Mouse (Mus musculus) forebrain, embryonic 14.5 days (tissue): Measurements from ENCODE around the gene Isca1. TPM values are rescaled to one million over a fixed set of nuclear protein-coding genes. Genes with fewer than 3 reads are reported as not detected.
A peak's percentile ranks its signal among the peaks of the same experiment; 100 is the strongest.
"Not testable (repeated sequence)": the region's sequence is repeated elsewhere in the genome, so short reads cannot be mapped to it uniquely, and the experiment has no call there.

Experiments
- ATAC-seq: fragments of 200-750 bp; cut with Nextera tagmentation; 2 replicates; pipeline ENCODE4 v1.8.0; 2017; ENCODE audit warnings: mild to moderate bottlenecking, moderate library complexity
- DNase-seq: peaks from one replicate; pipeline ENCODE4 v3.0.0-alpha.2; 2015; ENCODE audit warnings: low spot score
- H3K27ac ChIP-seq: fragments of 300-500 bp; sonication (generic); 2 replicates; pipeline ENCODE4 v1.5.1; 2014; ENCODE audit warnings: low read depth, mild to moderate bottlenecking, control low read depth, low read length, moderate library complexity
- H3K27me3 ChIP-seq: fragments of 300-500 bp; sonication (generic); replicated peaks from 2 replicates; pipeline ENCODE4 v1.6.1; 2014; ENCODE audit warnings: low read length, control low read depth, mixed read lengths; ENCODE audit not compliant: control insufficient read depth, insufficient read depth
- H3K36me3 ChIP-seq: fragments of 300-500 bp; sonication (generic); 2 replicates; pipeline ENCODE4 v1.6.1; 2014; ENCODE audit warnings: low read length, control low read depth; ENCODE audit not compliant: control insufficient read depth, insufficient read depth
- H3K4me1 ChIP-seq: fragments of 300-500 bp; sonication (generic); 2 replicates; pipeline ENCODE4 v1.6.1; 2014; ENCODE audit warnings: antibody characterized with exemption, low read length, control low read depth; ENCODE audit not compliant: control insufficient read depth, insufficient read depth
- H3K4me2 ChIP-seq: fragments of 300-500 bp; sonication (generic); 2 replicates; pipeline ENCODE4 v1.6.1; 2014; ENCODE audit warnings: mild to moderate bottlenecking, control low read depth, low read length
- H3K4me3 ChIP-seq: fragments of 300-500 bp; sonication (generic); 2 replicates; pipeline ENCODE4 v1.5.1; 2014; ENCODE audit warnings: low read depth, low read length, control low read depth
- H3K9ac ChIP-seq: fragments of 300-500 bp; sonication (generic); 2 replicates; pipeline ENCODE4 v1.6.1; 2014; ENCODE audit warnings: mild to moderate bottlenecking, low read length, control low read depth, moderate library complexity
- H3K9me3 ChIP-seq: fragments of 300-500 bp; sonication (generic); replicated peaks from 2 replicates; pipeline ENCODE4 v1.6.1; 2016; ENCODE audit warnings: low read length, control low read depth, mixed read lengths; ENCODE audit not compliant: control insufficient read depth
- WGBS: fragments of 180-500 bp; shearing (Covaris S2); extraction: QIAGEN DNeasy Blood & Tissue Kit; methylation state at CpG from one replicate; pipeline ENCODE4 v1.1.7; 2014; 5-methylcytosine and 5-hydroxymethylcytosine counted together
- polyA plus RNA-seq: library from polyadenylated mRNA; unstranded; fragments of >200 nt; fragmentation: Nextera tagmentation; extraction: Ambion mirVana; gene quantifications from 2 replicates; pipeline ENCODE4 v1.2.1, GENCODE M21; 2014

Isca1 gene
- polyA plus RNA-seq, 1 experiment from 2014 or later = 178 TPM

DNA sequence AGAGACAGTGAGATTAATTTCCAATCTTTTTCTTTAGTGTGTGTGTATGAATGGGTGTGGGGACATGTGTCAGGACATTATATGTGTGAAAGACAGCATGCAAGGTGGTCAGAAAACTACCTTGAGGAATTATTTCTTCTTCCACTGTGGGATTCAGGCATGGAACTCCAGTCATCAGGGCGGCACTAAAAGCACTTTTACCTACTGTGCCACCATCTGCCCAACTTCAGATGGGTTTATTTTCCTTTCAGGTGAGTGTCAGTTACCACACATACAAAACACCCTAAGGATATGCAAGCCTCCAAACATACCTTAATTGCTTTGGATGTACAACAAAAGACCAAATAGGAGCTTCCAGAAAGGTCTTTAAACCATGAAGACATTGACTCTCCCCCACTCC lies 25.2 kb upstream of the Isca1 start:
- ATAC-seq = no peak
- no peak for DNase-seq
- H3K9ac ChIP-seq = no peak overlapping the region
- H3K27me3 ChIP-seq = no peaks in the 10 kb centered on the region
- WGBS = 91% methylated on average over 1 of the region's 1 CpGs
- H3K36me3 ChIP-seq = peaks cover 95% of the 10 kb centered on the region
- no peaks in the 10 kb centered on the region for H3K4me1 ChIP-seq
- no peak overlapping the region for H3K4me3 ChIP-seq
- H3K27ac ChIP-seq = no peak overlapping the region
- no peaks in the 10 kb centered on the region for H3K9me3 ChIP-seq
- H3K4me2 ChIP-seq = no peak overlapping the region

DNA sequence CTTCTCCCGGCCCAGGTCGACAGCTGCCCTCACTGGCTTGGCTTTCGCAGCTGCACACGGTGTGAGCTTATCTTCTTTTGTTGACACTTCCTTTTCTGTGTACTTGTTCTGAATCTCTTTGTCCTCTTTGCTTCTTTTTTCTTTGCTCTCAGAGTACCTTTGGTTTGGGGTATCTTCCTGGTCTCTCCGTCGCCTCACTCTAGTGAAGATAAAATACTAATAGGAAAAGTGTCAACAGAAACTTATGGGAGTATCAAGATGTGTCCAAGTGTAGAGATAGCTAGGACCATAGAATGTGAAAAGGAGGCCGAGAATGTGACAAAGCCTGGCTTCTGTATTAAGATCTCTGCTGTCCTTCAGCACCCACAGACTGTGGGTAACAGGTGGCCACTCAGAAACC lies 12.5 kb upstream of the Isca1 start, which contains the start of gene Gm49354:
Gene Gm49354, minus strand, starts transcription at position 101 of the 400 bp plus-strand sequence.
- ATAC-seq = no peak

DNA sequence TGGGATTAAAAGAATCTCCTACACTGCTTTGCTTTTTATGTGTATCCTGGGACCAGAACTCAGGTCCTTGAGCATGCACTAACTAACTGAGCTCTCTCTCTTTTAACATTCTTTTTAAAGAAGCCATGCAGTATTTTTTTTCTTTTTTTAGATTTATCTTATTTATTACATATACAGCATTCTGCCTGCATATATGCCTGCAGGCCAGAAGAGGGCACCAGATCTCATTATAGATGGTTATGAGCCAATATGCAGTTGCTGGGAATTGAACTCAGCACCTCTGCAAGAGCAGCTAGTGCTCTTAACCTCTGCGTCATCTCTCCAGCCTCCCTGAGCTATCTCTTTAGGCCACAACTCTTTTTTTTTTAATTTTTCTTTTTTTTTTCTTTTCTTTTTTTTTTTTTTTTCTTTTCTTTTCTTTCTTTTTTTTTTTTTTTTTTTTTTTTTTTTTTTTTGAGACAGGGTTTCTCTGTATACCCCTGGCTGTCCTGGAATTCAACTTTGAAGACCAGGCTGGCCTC lies 10.2 kb upstream of the Isca1 start:
- ATAC-seq, DNase-seq, H3K9me3 ChIP-seq, H3K4me3 ChIP-seq, H3K27me3 ChIP-seq, H3K27ac ChIP-seq, H3K4me2 ChIP-seq, H3K4me1 ChIP-seq, H3K9ac ChIP-seq: not testable (repeated sequence)
- WGBS = 100% methylated on average over 1 of the region's 1 CpGs
- peaks cover 94% of the 10 kb centered on the region for H3K36me3 ChIP-seq

More for the DNA sequence above, 12.5 kb upstream of the Isca1 start, which contains the start of gene Gm49354:
- no peak within 1 kb of the TSS for H3K27ac ChIP-seq
- no peak for DNase-seq
- H3K36me3 ChIP-seq = peaks cover 96% of the 10 kb centered on the region
- H3K4me1 ChIP-seq = no peaks in the 10 kb centered on the region
- no peak within 1 kb of the TSS for H3K9ac ChIP-seq
- no peaks in the 10 kb centered on the region for H3K9me3 ChIP-seq
- WGBS = 94% methylated on average over 7 of the region's 7 CpGs
- no peaks in the 10 kb centered on the region for H3K27me3 ChIP-seq
- H3K4me2 ChIP-seq = no peak within 1 kb of the TSS
- H3K4me3 ChIP-seq = no peak within 1 kb of the TSS

DNA sequence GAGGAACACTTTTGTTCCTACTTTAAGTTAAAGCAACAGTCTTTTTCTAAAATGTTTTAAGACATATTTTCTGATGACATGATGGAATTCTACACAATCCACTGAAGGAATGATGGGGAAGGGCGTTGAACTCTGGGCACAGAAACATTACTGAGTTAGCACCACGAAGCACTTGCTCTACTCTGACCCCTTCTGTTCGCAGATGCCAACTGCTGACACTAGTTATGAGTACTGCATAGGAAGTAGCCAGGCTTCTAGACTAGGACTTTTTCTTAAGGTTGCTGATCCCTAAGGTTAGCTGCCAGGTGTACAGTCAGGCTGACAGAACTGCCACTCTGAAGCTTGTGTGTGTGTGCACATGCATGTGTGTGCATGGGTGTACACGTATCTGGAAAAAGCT lies 9.6 kb upstream of the Isca1 start:
- WGBS = 87% methylated on average over 4 of the region's 4 CpGs
- Histone ChIP-seq H3K36me3 (peaks cover 91% of the 10 kb centered on the region), H3K4me1 (no peaks in the 10 kb centered on the region), H3K9ac (no peak overlapping the region), H3K9me3 (no peaks in the 10 kb centered on the region), H3K4me2 (no peak overlapping the region), H3K27ac (no peak overlapping the region), H3K4me3 (no peak overlapping the region), H3K27me3 (no peaks in the 10 kb centered on the region)
- DNase-seq (no peak), ATAC-seq (no peak)

DNA sequence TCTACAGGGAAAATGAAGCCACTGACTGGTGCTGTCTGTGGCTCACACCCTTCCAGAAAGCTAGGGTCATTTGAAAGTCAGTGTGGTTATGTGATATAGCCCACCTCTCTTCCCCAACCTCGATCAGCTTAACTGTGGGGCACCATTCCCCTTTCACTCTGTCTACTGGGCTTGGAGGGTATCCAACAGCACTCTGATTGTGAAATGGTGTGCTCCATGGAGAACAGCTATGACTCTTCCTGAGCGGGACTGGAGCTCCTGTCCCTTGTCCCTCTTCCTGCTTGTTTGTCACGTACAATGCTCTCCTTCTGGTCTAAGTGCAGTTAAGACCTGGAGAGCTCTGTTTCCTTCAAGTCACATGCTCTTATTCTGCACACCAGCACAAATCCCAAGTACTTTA lies 5.6 kb upstream of the Isca1 start:
- H3K4me3 ChIP-seq = no peak overlapping the region
- ATAC-seq (no peak), DNase-seq (no peak)
- no peak overlapping the region for H3K9ac ChIP-seq
- H3K27ac ChIP-seq = no peak overlapping the region
- peaks cover 67% of the 10 kb centered on the region for H3K36me3 ChIP-seq
- WGBS = 86% methylated on average over 3 of the region's 3 CpGs
- no peaks in the 10 kb centered on the region for H3K9me3 ChIP-seq
- H3K4me1 ChIP-seq = 0 out of 2 replicates have a peak, but pooled peaks cover 2% of the 10 kb centered on the region
- no peak overlapping the region for H3K4me2 ChIP-seq
- H3K27me3 ChIP-seq = no peaks in the 10 kb centered on the region

DNA sequence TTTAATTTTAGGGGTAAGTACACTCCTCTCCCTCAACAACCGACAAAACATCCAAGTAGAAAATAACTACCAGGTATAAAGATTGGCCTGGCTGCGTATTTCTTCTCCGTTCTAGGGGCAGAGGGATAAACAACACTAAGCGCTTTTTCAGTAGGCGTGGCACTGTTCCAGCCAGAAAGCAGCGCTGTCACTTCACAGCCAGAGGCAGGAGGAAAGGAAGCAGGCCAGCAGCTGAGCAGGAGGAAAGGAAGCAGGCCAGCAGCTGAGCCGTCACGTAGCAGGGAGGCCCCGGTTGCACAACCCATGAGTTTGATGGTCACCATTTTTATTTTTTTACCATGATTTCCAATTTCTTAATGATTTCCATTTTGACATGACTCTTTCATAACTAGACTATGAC lies 1.6 kb upstream of the Isca1 start:
- no peak overlapping the region for H3K4me3 ChIP-seq
- peak overlapping the region; percentile 98; the same call in 1 of the 2 replicates for H3K27ac ChIP-seq
- H3K27me3 ChIP-seq = no peaks in the 10 kb centered on the region
- no peaks in the 10 kb centered on the region for H3K9me3 ChIP-seq
- H3K4me1 ChIP-seq = peaks cover 11% of the 10 kb centered on the region
- ATAC-seq (no peak), DNase-seq (peak; percentile 41)
- peaks cover 33% of the 10 kb centered on the region for H3K36me3 ChIP-seq
- 67% methylated on average over 9 of the region's 9 CpGs for WGBS
- H3K9ac ChIP-seq = no peak overlapping the region
- H3K4me2 ChIP-seq = no peak overlapping the region

DNA sequence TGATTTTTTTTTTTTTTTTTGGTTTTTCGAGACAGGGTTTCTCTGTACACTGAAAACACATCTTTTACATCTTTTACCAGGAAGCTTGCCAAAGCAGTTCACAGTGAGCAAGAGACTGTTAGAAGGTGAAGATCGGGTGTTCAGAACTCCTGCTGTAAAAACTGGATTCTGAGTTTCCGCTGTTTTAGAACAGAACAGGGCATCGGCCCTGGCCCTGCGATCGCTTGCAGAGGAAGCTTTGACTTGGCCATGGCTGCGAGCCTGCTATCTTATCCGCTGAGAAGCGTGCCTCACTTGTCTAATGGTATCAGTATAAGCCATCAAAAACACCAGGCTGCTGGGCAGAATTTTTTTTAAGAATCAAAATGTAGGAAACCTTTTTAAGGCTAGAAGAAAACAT lies 1.2 kb upstream of the Isca1 start:
- H3K4me1 ChIP-seq = peaks cover 11% of the 10 kb centered on the region
- peaks cover 29% of the 10 kb centered on the region for H3K36me3 ChIP-seq
- H3K9ac ChIP-seq = peak overlapping the region; percentile 85
- H3K27me3 ChIP-seq = no peaks in the 10 kb centered on the region
- peak overlapping the region; percentile 82 for H3K4me3 ChIP-seq
- peak overlapping the region; percentile 69 for H3K4me2 ChIP-seq
- peak overlapping the region; percentile 98 for H3K27ac ChIP-seq
- 79% methylated on average over 9 of the region's 9 CpGs for WGBS
- no peak for ATAC-seq
- H3K9me3 ChIP-seq = no peaks in the 10 kb centered on the region
- peak; percentile 20 for DNase-seq

DNA sequence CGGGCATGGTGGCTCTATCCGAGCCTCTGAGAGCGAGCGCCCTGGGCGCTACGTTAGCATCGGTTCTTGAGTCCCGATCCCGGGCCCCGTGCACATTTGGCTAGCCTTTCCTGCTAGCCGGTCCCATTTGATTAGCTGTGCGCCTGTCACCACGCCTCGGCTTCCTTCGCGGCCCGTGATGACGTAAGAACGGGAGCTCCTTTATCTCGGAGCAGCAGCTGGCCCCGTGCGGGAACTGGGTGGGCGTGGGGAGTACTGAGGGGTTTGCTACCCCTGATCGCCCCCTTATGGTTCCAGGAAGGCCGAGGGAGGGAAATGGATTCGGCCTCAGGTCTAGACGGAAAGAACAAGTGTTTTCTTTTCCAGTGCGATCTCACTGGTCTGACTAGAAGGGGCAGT lies 553 bp upstream of the Isca1 start:
- DNase-seq = peak; percentile 95
- H3K4me1 ChIP-seq = peaks cover 11% of the 10 kb centered on the region
- H3K27me3 ChIP-seq = no peaks in the 10 kb centered on the region
- H3K9ac ChIP-seq = peak overlapping the region; percentile 85
- ATAC-seq = peak; percentile 90
- H3K27ac ChIP-seq = peak overlapping the region; percentile 98
- WGBS = under 1% methylated on average over 28 of the region's 28 CpGs
- peak overlapping the region; percentile 69 for H3K4me2 ChIP-seq
- H3K4me3 ChIP-seq = peak overlapping the region; percentile 82
- H3K36me3 ChIP-seq = peaks cover 22% of the 10 kb centered on the region
- no peaks in the 10 kb centered on the region for H3K9me3 ChIP-seq

DNA sequence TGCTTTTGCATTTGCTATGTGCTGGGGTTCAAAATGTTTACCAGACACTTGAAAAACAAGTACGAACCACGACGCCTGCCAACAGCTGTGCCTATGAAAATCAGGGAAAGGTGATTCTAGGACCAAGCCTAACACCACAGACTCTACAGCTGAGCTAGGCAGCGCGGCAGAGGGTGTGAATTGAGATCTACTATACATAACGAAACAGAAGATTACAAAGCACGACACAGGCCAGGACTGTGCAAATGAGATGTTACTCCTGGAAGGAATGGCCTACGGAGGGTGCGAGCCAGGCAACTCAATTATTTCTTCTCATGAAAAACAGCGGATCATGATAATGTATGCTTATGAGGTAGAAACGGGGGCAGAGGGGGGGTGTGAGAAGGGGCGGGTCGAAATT lies 1.1 kb downstream of the Isca1 start:
- Histone ChIP-seq H3K27me3 (no peaks in the 10 kb centered on the region), H3K9ac (peak overlapping the region; percentile 85), H3K4me2 (peak overlapping the region; percentile 69), H3K4me3 (peak overlapping the region; percentile 82), H3K27ac (no peak overlapping the region), H3K9me3 (no peaks in the 10 kb centered on the region), H3K4me1 (peaks cover 11% of the 10 kb centered on the region), H3K36me3 (peaks cover 13% of the 10 kb centered on the region)
- DNase-seq = peak; percentile 7
- WGBS = 35% methylated on average over 13 of the region's 13 CpGs
- ATAC-seq = no peak
